Mouse (Mus musculus) hematopoietic stem cell, adult 5-6 weeks (primary cell): ENCODE measurements around the gene Rnf150. TPM values are rescaled to one million over a fixed set of nuclear protein-coding genes. Genes with fewer than 3 reads are reported as not detected.

ENCODE experiments used
- ATAC-seq, 2 experiments: fragments of 125-278 bp in 1 of 2; replicated peaks in 1 of 2; 2 replicates each; pipeline ENCODE4 v1.8.0; 2016 to 2017; ENCODE audit warnings: inconsistent platforms in 2 of 2, mild to moderate bottlenecking in 2 of 2, moderate number of reproducible peaks in 2 of 2, low read depth in 1 of 2, moderate TSS enrichment in 1 of 2; ENCODE audit not compliant: low FRiP score in 2 of 2, poor library complexity in 2 of 2, severe bottlenecking in 2 of 2, insufficient read depth in 1 of 2, low TSS enrichment in 1 of 2
- total RNA-seq: library from RNA; stranded (forward); fragments of 172-1452, 232-1000 nt; gene quantifications from 2 replicates; pipeline ENCODE4 v1.2.3, GENCODE M21; 2017

Rnf150 gene
- total RNA-seq, 1 experiment from 2014 or later, result 9.4 TPM

DNA sequence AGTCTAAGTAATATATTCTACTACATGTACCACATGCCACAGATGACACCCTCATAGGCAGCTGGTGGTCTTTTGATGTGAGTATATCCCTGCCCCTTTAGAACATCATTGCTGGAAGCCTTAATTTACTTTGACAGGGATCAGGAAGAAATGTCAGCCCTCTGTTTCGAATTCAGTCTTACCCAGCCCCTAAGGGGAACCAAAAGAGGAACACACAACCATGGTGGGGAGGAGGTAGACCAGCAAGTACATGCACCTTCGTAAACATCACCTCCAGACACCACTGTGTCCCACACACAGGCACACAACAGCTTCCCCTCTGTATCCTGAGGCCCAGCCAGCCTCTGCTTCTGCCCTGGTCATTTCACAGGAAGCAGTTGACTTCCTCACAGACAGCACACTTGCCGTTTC lies 277.6 kb downstream of the Rnf150 start:
- ATAC-seq, result peak; percentile 88

Other genes with a start within 250 kb of the Rnf150 start
- 133 and 178 TPM in 2 replicates for gene Zfp330, start 89.2 kb upstream of the Rnf150 start, total RNA-seq